Mouse (Mus musculus) heart, embryonic 15.5 days (tissue): ENCODE measurements around the gene Syce1. TPM values are rescaled to one million over a fixed set of nuclear protein-coding genes. Genes with fewer than 3 reads are reported as not detected.
"Not testable (repeated sequence)": the region's sequence is repeated elsewhere in the genome, so short reads cannot be mapped to it uniquely, and the experiment has no call there.

ENCODE experiments used
- ATAC-seq: fragments of 200-750 bp; cut with Nextera tagmentation; replicated peaks from 2 replicates; pipeline ENCODE4 v1.8.0; 2017; ENCODE audit warnings: low read depth, moderate TSS enrichment; ENCODE audit not compliant: insufficient number of reproducible peaks, insufficient read depth, low FRiP score
- H3K27ac ChIP-seq: fragments of 300-500 bp; sonication (generic); 2 replicates; pipeline ENCODE4 v1.5.1; 2015; ENCODE audit warnings: mild to moderate bottlenecking, inconsistent platforms
- H3K27me3 ChIP-seq: fragments of 300-500 bp; sonication (generic); 2 replicates; pipeline ENCODE4 v1.6.1; 2015; ENCODE audit warnings: inconsistent platforms
- H3K36me3 ChIP-seq: fragments of 300-500 bp; sonication (generic); 2 replicates; pipeline ENCODE4 v1.6.1; 2015; ENCODE audit warnings: mild to moderate bottlenecking, inconsistent platforms
- H3K4me1 ChIP-seq: fragments of 300-500 bp; sonication (generic); replicated peaks from 2 replicates; pipeline ENCODE4 v1.6.1; 2015; ENCODE audit warnings: inconsistent platforms
- H3K4me2 ChIP-seq: fragments of 300-500 bp; sonication (generic); 2 replicates; pipeline ENCODE4 v1.6.1; 2015; ENCODE audit warnings: inconsistent platforms, mild to moderate bottlenecking, moderate library complexity
- H3K4me3 ChIP-seq: fragments of 300-500 bp; sonication (generic); 2 replicates; pipeline ENCODE4 v1.5.1; 2015; ENCODE audit warnings: mild to moderate bottlenecking, inconsistent platforms
- H3K9ac ChIP-seq: fragments of 300-500 bp; sonication (generic); 2 replicates; pipeline ENCODE4 v1.6.1; 2015; ENCODE audit warnings: mild to moderate bottlenecking, inconsistent platforms
- H3K9me3 ChIP-seq: fragments of 300-500 bp; sonication (generic); replicated peaks from 2 replicates; pipeline ENCODE4 v1.6.1; 2016; ENCODE audit warnings: inconsistent platforms
- WGBS: fragments of 180-500 bp; shearing (Covaris S2); methylation state at CpG from one replicate; pipeline ENCODE4 v1.1.7; 2015; ENCODE audit warnings: mixed read lengths; 5-methylcytosine and 5-hydroxymethylcytosine counted together
- polyA plus RNA-seq: library from polyadenylated mRNA; unstranded; fragments of >200 nt; fragmentation: Nextera tagmentation; extraction: Ambion mirVana; gene quantifications from 2 replicates; pipeline ENCODE4 v1.2.1, GENCODE M21; 2015

The Syce1 gene
- polyA plus RNA-seq, 1 experiment from 2014 or later = 0.21 TPM

DNA sequence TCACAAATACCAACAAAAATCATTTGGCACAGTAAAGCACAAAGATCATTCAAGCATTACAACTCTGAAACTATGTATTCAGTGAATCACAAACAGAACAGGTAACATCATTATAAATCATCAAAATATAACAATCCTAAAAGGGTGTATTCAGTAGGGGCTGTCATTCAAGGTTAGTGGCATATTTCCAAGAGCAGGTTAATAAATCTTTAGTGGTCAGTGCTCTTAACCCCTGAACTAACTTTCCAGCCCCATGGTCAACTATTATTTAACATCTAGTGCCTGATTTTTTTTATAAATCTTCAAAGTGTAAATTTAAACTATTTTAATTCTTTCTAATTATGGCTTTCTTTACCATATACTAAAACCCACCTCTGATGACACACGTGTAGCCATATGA lies 22.3 kb downstream of the Syce1 start:
- WGBS = 55% methylated on average over 1 of the region's 1 CpGs
- H3K4me3 ChIP-seq, ATAC-seq, H3K9me3 ChIP-seq, H3K9ac ChIP-seq, H3K27me3 ChIP-seq, H3K4me2 ChIP-seq, H3K27ac ChIP-seq, H3K4me1 ChIP-seq, H3K36me3 ChIP-seq: not testable (repeated sequence)

DNA sequence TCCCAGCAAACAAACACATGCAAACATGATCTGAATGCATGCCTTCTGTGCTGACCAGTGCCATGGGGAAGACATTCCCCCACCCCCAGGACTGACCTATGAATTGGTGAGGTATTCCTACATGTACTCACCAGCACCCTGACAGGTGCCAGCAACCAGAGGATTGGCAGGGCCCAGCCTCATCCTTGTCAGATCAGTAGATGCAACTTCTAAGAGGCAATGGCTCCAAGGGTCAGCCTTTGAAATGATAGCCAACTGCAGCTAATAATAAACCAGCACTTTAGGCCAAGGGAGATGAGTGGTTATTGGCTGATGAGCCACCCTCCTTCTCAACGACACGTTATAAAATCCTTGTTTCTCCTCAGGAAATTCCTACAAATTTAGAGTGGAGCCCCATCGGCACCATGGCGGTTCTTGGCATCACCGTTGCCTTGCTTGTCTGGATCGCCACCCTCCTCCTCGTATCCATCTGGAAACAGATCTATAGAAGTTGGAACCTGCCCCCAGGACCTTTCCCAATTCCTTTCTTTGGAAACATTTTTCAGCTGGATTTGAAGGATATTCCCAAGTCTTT lies 24.1 kb downstream of the Syce1 start, which contains the start of gene Cyp2e1:
Cyp2e1 (plus strand) TSS at position 293 of the 574 bp plus-strand sequence.
- no peak for ATAC-seq
- WGBS = 83% methylated on average over 7 of the region's 7 CpGs

GRCm38 (mm10) chr7:140760647-140761046 lies 27.0 kb downstream of the Syce1 start:
- ATAC-seq = no peak
- no peak overlapping the region for H3K9ac ChIP-seq
- no peaks in the 10 kb centered on the region for H3K9me3 ChIP-seq
- no peaks in the 10 kb centered on the region for H3K4me1 ChIP-seq
- no peak overlapping the region for H3K27ac ChIP-seq
- H3K36me3 ChIP-seq = no peaks in the 10 kb centered on the region
- H3K4me3 ChIP-seq = no peak overlapping the region
- no peaks in the 10 kb centered on the region for H3K27me3 ChIP-seq
- no peak overlapping the region for H3K4me2 ChIP-seq

More for the DNA sequence above, 24.1 kb downstream of the Syce1 start, which contains the start of gene Cyp2e1:
- Histone ChIP-seq H3K36me3 (no peaks in the 10 kb centered on the region), H3K4me1 (no peaks in the 10 kb centered on the region), H3K4me2 (no peak within 1 kb of the TSS), H3K9ac (no peak within 1 kb of the TSS), H3K27me3 (no peaks in the 10 kb centered on the region), H3K9me3 (no peaks in the 10 kb centered on the region), H3K27ac (no peak within 1 kb of the TSS), H3K4me3 (no peak within 1 kb of the TSS)

DNA sequence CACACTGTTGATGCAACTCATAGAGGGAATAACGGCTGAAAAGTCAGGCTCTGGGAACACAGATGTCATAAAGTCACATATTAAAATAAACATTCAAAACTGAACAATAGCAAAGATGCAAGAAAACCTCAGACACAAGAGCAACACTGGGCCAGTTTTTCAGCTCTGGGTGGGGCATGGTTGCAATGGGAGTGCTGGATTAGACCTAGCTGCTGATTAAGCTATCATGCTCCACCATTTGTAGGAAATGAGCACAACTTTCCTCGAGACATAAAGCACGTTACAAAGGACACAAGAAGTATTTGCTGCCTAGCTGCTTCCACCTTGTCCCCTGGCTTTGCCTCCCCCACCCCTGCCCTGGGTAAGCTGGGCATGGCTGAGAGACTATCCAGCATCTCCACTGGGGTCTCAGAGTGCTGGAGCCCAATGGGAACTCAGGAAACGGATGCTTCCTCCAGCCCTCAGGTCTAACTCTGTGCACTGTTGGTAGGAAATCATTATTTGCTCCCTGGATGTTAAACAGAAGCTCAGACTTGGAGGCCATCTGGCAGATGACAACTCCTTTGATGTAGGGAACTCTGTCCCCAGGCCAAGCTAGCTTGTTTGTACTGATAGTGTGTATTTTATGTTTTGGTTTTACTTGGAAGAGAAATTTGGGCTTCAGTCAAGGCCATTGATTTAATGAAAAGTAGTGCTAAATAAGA lies 31.3 kb downstream of the Syce1 start:
- no peak for ATAC-seq
- H3K9me3 ChIP-seq = no peaks in the 10 kb centered on the region
- H3K4me3 ChIP-seq = no peak overlapping the region
- no peak overlapping the region for H3K4me2 ChIP-seq
- H3K9ac ChIP-seq = no peak overlapping the region
- no peak overlapping the region for H3K27ac ChIP-seq
- no peaks in the 10 kb centered on the region for H3K36me3 ChIP-seq
- 65% methylated on average over 4 of the region's 4 CpGs for WGBS
- H3K27me3 ChIP-seq = no peaks in the 10 kb centered on the region
- no peaks in the 10 kb centered on the region for H3K4me1 ChIP-seq

DNA sequence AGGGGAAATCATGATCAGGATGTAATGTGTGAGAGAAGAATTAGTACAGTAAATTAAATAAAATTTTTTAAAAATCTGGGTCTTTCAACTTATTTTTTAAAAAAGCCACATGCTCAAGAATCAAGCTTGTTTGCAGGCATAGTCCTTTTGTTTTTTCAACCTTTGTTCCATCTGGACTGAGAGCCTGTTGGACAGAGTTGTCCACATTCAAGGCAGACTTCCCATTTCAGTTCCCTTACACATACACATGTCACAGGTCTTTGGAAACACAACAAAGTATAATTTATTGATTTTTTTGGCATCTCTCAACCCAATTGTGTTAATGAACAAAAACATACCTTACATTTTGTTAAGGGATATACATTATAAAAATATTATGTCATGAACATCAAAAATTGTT lies 33.1 kb downstream of the Syce1 start:
- ATAC-seq = no peak
- Histone ChIP-seq H3K27me3 (no peaks in the 10 kb centered on the region), H3K9ac (no peak overlapping the region), H3K36me3 (no peaks in the 10 kb centered on the region), H3K27ac (no peak overlapping the region), H3K9me3 (no peaks in the 10 kb centered on the region), H3K4me3 (no peak overlapping the region), H3K4me2 (no peak overlapping the region), H3K4me1 (no peaks in the 10 kb centered on the region)

- no peak overlapping the region for H3K9ac ChIP-seq
- no peaks in the 10 kb centered on the region for H3K36me3 ChIP-seq
- no peak overlapping the region for H3K27ac ChIP-seq
- H3K4me3 ChIP-seq = no peak overlapping the region
- no peaks in the 10 kb centered on the region for H3K9me3 ChIP-seq
- no peaks in the 10 kb centered on the region for H3K4me1 ChIP-seq
- H3K27me3 ChIP-seq = no peaks in the 10 kb centered on the region
- ATAC-seq = no peak
- WGBS = 70% methylated on average over 3 of the region's 3 CpGs
- no peak overlapping the region for H3K4me2 ChIP-seq
Measured at GRCm38 (mm10) chr7:140748827-140749160, 38.9 kb downstream of the Syce1 start.

- H3K27ac ChIP-seq = no peak overlapping the region
- no peak overlapping the region for H3K4me2 ChIP-seq
- H3K36me3 ChIP-seq = no peaks in the 10 kb centered on the region
- H3K4me1 ChIP-seq = no peaks in the 10 kb centered on the region
- 70% methylated on average over 6 of the region's 6 CpGs for WGBS
- H3K9me3 ChIP-seq = no peaks in the 10 kb centered on the region
- H3K27me3 ChIP-seq = no peaks in the 10 kb centered on the region
- ATAC-seq = no peak
- no peak overlapping the region for H3K4me3 ChIP-seq
- no peak overlapping the region for H3K9ac ChIP-seq
Measured at GRCm38 (mm10) chr7:140748116-140748826, 39.4 kb downstream of the Syce1 start.

GRCm38 (mm10) chr7:140747402-140747801 lies 40.2 kb downstream of the Syce1 start:
- no peak overlapping the region for H3K27ac ChIP-seq
- H3K4me2 ChIP-seq = no peak overlapping the region
- H3K9ac ChIP-seq = no peak overlapping the region
- H3K36me3 ChIP-seq = no peaks in the 10 kb centered on the region
- H3K4me3 ChIP-seq = no peak overlapping the region
- WGBS = 68% methylated on average over 3 of the region's 3 CpGs
- H3K27me3 ChIP-seq = no peaks in the 10 kb centered on the region
- H3K9me3 ChIP-seq = no peaks in the 10 kb centered on the region
- no peak for ATAC-seq
- no peaks in the 10 kb centered on the region for H3K4me1 ChIP-seq

GRCm38 (mm10) chr7:140733162-140733561 lies 54.5 kb downstream of the Syce1 start:
- H3K9me3 ChIP-seq = no peaks in the 10 kb centered on the region
- ATAC-seq = no peak
- no peaks in the 10 kb centered on the region for H3K4me1 ChIP-seq
- H3K9ac ChIP-seq = no peak overlapping the region
- H3K4me2 ChIP-seq = no peak overlapping the region
- no peak overlapping the region for H3K4me3 ChIP-seq
- H3K27me3 ChIP-seq = no peaks in the 10 kb centered on the region
- H3K36me3 ChIP-seq = no peaks in the 10 kb centered on the region
- 51% methylated on average over 2 of the region's 2 CpGs for WGBS
- no peak overlapping the region for H3K27ac ChIP-seq

Other genes with a start within 250 kb of the Syce1 start
- not detected in 2 replicates for gene Olfr538, start 220.0 kb downstream of the Syce1 start, polyA plus RNA-seq
- not detected in 2 replicates for gene Olfr46, start 186.6 kb downstream of the Syce1 start, polyA plus RNA-seq
- gene Olfr61, start 158.9 kb downstream of the Syce1 start, polyA plus RNA-seq = not detected in 2 replicates
- gene Olfr53, start 141.4 kb downstream of the Syce1 start, polyA plus RNA-seq = not detected in 2 replicates
- not detected in 2 replicates for gene Olfr539, start 127.9 kb downstream of the Syce1 start, polyA plus RNA-seq
- gene Olfr45, start 105.9 kb downstream of the Syce1 start, polyA plus RNA-seq = not detected in 2 replicates
- gene Olfr541, start 90.6 kb downstream of the Syce1 start, polyA plus RNA-seq = not detected in 2 replicates
- not detected in 2 replicates for gene Cyp2e1, start 24.1 kb downstream of the Syce1 start, polyA plus RNA-seq
- 0.78 and 0.95 TPM in 2 replicates for gene Zfp941, start 34.3 kb upstream of the Syce1 start, polyA plus RNA-seq
- gene Urah, start 47.2 kb upstream of the Syce1 start, polyA plus RNA-seq = 0.68 and 1.4 TPM in 2 replicates
- 0.36 TPM in 1 of 2 replicates, not detected in the other for gene Scgb1c1, start 57.7 kb upstream of the Syce1 start, polyA plus RNA-seq
- gene Odf3, start 60.0 kb upstream of the Syce1 start, polyA plus RNA-seq = not detected in 2 replicates
- not detected in 2 replicates for gene Gm45785, start 68.5 kb upstream of the Syce1 start, polyA plus RNA-seq
- 36.0 and 47.3 TPM in 2 replicates for gene Ric8a, start 69.1 kb upstream of the Syce1 start, polyA plus RNA-seq
- gene Bet1l, start 69.7 kb upstream of the Syce1 start, polyA plus RNA-seq = 30.2 and 31.9 TPM in 2 replicates
- gene Psmd13, start 94.1 kb upstream of the Syce1 start, polyA plus RNA-seq = 154 and 179 TPM in 2 replicates
- 54.1 and 55.8 TPM in 2 replicates for gene Sirt3, start 94.5 kb upstream of the Syce1 start, polyA plus RNA-seq
- gene Cox8b, start 112.6 kb upstream of the Syce1 start, polyA plus RNA-seq = 309 and 515 TPM in 2 replicates
- gene Nlrp6, start 133.1 kb upstream of the Syce1 start, polyA plus RNA-seq = 0.24 and 2.8 TPM in 2 replicates
- gene Pgghg, start 153.5 kb upstream of the Syce1 start, polyA plus RNA-seq = 9.3 and 15.5 TPM in 2 replicates
- gene Ifitm5, start 162.4 kb upstream of the Syce1 start, polyA plus RNA-seq = 1.6 and 2.5 TPM in 2 replicates
- not detected in 2 replicates for gene Gm45717, start 168.1 kb upstream of the Syce1 start, polyA plus RNA-seq
- gene Ifitm2, start 168.1 kb upstream of the Syce1 start, polyA plus RNA-seq = 459 and 624 TPM in 2 replicates
- 11.7 and 49.8 TPM in 2 replicates for gene Ifitm1, start 179.4 kb upstream of the Syce1 start, polyA plus RNA-seq
- gene Ifitm3, start 222.9 kb upstream of the Syce1 start, polyA plus RNA-seq = 103 and 212 TPM in 2 replicates
- 0.53 and 1.4 TPM in 2 replicates for gene Ifitm6, start 230.1 kb upstream of the Syce1 start, polyA plus RNA-seq
- gene Gm17387, start 241.3 kb upstream of the Syce1 start, polyA plus RNA-seq = not detected in 2 replicates